Mouse (Mus musculus) 3T3-L1 (cell line): ENCODE measurements around the gene Was.
"Not testable (repeated sequence)": the region's sequence is repeated elsewhere in the genome, so short reads cannot be mapped to it uniquely, and the experiment has no call there.

Experiments used
- DNase-seq: peaks from one replicate; pipeline ENCODE4 v3.0.0-alpha.2; 2015; ENCODE audit warnings: low read depth, low spot score

Was gene

GRCm38 (mm10) chrX:8074430-8075014 is 15.8 kb downstream of the Was start, which contains the start of gene Suv39h1:
TSS of gene Suv39h1 (minus strand) at chrX:8074760.
- peak; percentile 97 for DNase-seq

- peak; percentile 59 for DNase-seq
These were observed 16.3 kb downstream of the Was start for GRCm38 (mm10) chrX:8073881-8074429.

- DNase-seq = no peak
These were observed 21.1 kb downstream of the Was start for GRCm38 (mm10) chrX:8069166-8069565.

GRCm38 (mm10) chrX:8051044-8051781 is 39.1 kb downstream of the Was start:
- not testable (repeated sequence) for DNase-seq

- DNase-seq = peak; percentile 23
These were observed 57.3 kb downstream of the Was start for GRCm38 (mm10) chrX:8033009-8033408.
